8 mouse cellular contexts compared by ENCODE assay signal in genomic region chr1:143776446-143777411, GRCm38 (mm10). TPM values are rescaled to one million over a fixed set of nuclear protein-coding genes. Genes with fewer than 3 reads are reported as not detected.
DNase-seq lines count a peak whose midpoint lies in the region; ATAC-seq and TF ChIP-seq lines count a peak whose summit lies in the region.

Gene Trove2 (minus strand): TSS chr1:143777068.
Gene Uchl5 (plus strand): TSS chr1:143777272.

- H3K27ac ChIP-seq in forebrain, embryonic 16.5 days (ENCODE audit: low read length): peak within 1 kb of the TSS; percentile 73
- peak within 1 kb of the TSS; percentile 69 for H3K27ac ChIP-seq in lung, embryonic 15.5 days

- peaks cover 53% of the 10 kb centered on the region for H3K4me1 ChIP-seq in G1E (ENCODE audit: insufficient read depth, low read depth, low read length)
- H3K4me1 ChIP-seq in forebrain, embryonic 16.5 days (replicated peaks; ENCODE audit: control insufficient read depth, insufficient read depth, low read length): peaks cover 29% of the 10 kb centered on the region
- H3K4me1 ChIP-seq in lung, embryonic 15.5 days: peaks cover 14% of the 10 kb centered on the region

- H3K4me2 ChIP-seq in forebrain, embryonic 16.5 days (ENCODE audit: low read length): peak within 1 kb of the TSS; percentile 96
- H3K4me2 ChIP-seq in lung, embryonic 15.5 days: peak within 1 kb of the TSS; percentile 85

- H3K4me3 ChIP-seq in G1E (ENCODE audit: low read depth, low read length): peak within 1 kb of the TSS; percentile 74
- peak within 1 kb of the TSS; percentile 97 for H3K4me3 ChIP-seq in forebrain, embryonic 16.5 days (replicated peaks; ENCODE audit: low read length)
- peak within 1 kb of the TSS; percentile 93 for H3K4me3 ChIP-seq in lung, embryonic 15.5 days

- peak; percentile 98 for DNase-seq in G1E (ENCODE audit: low spot score)
- DNase-seq in cerebellum, adult 18-20 months: peak; percentile 97 to 99
- DNase-seq in heart, postnatal 4 days: peak; percentile 99
- peak; percentile 95 to 97 for DNase-seq in layer of hippocampus, adult 8-10 months (ENCODE audit: low spot score in 2 of 2)
- peak; percentile 95 for DNase-seq in ovary, adult 18-20 months (ENCODE audit: low spot score)
- DNase-seq in thymus, postnatal 0 days (ENCODE audit: low spot score): peak; percentile 99

- H3K9me3 ChIP-seq in G1E (replicated peaks): no peaks in the 10 kb centered on the region
- H3K9me3 ChIP-seq in forebrain, embryonic 16.5 days (ENCODE audit: control insufficient read depth, low read length): no peaks in the 10 kb centered on the region
- H3K9me3 ChIP-seq in lung, embryonic 15.5 days: no peaks in the 10 kb centered on the region

- no peaks in the 10 kb centered on the region for H3K27me3 ChIP-seq in G1E (ENCODE audit: insufficient read depth, low read length)
- H3K27me3 ChIP-seq in forebrain, embryonic 16.5 days (replicated peaks; ENCODE audit: control insufficient read depth, insufficient read depth, low read length): no peaks in the 10 kb centered on the region
- no peaks in the 10 kb centered on the region for H3K27me3 ChIP-seq in lung, embryonic 15.5 days

- H3K36me3 ChIP-seq in G1E (replicated peaks): peaks cover 19% of the 10 kb centered on the region
- H3K36me3 ChIP-seq in forebrain, embryonic 16.5 days (ENCODE audit: control insufficient read depth, insufficient read depth): no peaks in the 10 kb centered on the region
- H3K36me3 ChIP-seq in lung, embryonic 15.5 days: no peaks in the 10 kb centered on the region

- peak; percentile 88 for ATAC-seq in G1E (ENCODE audit: extremely low read depth, insufficient number of reproducible peaks, low FRiP score, poor library complexity, severe bottlenecking)
- peak; percentile 97 for ATAC-seq in forebrain, embryonic 16.5 days
- ATAC-seq in lung, embryonic 15.5 days (ENCODE audit: borderline replicate concordance, extremely low read depth, low FRiP score, low TSS enrichment): peak; percentile 97

- TF ChIP-seq CTCF in G1E (IDR thresholded peaks at IDR 0.05; ENCODE audit: low read depth, low read length): no peak

- peak within 1 kb of the TSS; percentile 94 for H3K9ac ChIP-seq in forebrain, embryonic 16.5 days (replicated peaks; ENCODE audit: low read depth, low read length)
- peak within 1 kb of the TSS; percentile 94 for H3K9ac ChIP-seq in lung, embryonic 15.5 days

- WGBS in forebrain, embryonic 16.5 days: under 1% methylated on average over 81 of the region's 84 CpGs
- under 1% methylated on average over 84 of the region's 84 CpGs for WGBS in lung, embryonic 15.5 days

RNA-seq across cellular contexts. Expression of gene Trove2, which starts in this region (rescaled TPM):
- total RNA-seq in G1E (2014; fragmentation: Nextera tagmentation): 9.9 and 11.6 TPM in 2 replicates
- 13.2 and 14.2 TPM in 2 replicates for total RNA-seq in G1E (2017)
- polyA plus RNA-seq in G1E (2012): 0.21 and 0.25 TPM in 2 replicates
- polyA plus RNA-seq in forebrain, embryonic 16.5 days (2015; fragmentation: Nextera tagmentation; extraction: Ambion mirVana): 53.1 and 63.4 TPM in 2 replicates
- 10 to 100 TPM; 11.7 to 12.2 TPM for total RNA-seq in heart, postnatal 4 days (2021)
- 10 to 100 TPM; 24.7 to 34.4 (median 29.5) TPM for total RNA-seq in layer of hippocampus, adult 8-10 months (2022)
- polyA plus RNA-seq in lung, embryonic 15.5 days (2015; fragmentation: Nextera tagmentation; extraction: Ambion mirVana): 18.5 and 19.8 TPM in 2 replicates
- polyA plus RNA-seq in thymus, postnatal 0 days (2015; fragmentation: Nextera tagmentation; extraction: Ambion mirVana): 4.1 TPM in 2 replicates

RNA-seq across cellular contexts. Expression of gene Uchl5, which starts in this region (rescaled TPM):
- total RNA-seq in G1E (2014; fragmentation: Nextera tagmentation): 171 and 188 TPM in 2 replicates
- 165 and 220 TPM in 2 replicates for total RNA-seq in G1E (2017)
- polyA plus RNA-seq in G1E (2012): 206 and 243 TPM in 2 replicates
- 70.5 and 72.9 TPM in 2 replicates for polyA plus RNA-seq in forebrain, embryonic 16.5 days (2015; fragmentation: Nextera tagmentation; extraction: Ambion mirVana)
- 10 to 100 TPM; 23.9 to 24.1 TPM for total RNA-seq in heart, postnatal 4 days (2021)
- 10 to 100 TPM; 34.3 to 40.0 (median 36.7) TPM for total RNA-seq in layer of hippocampus, adult 8-10 months (2022)
- 92.3 and 94.0 TPM in 2 replicates for polyA plus RNA-seq in lung, embryonic 15.5 days (2015; fragmentation: Nextera tagmentation; extraction: Ambion mirVana)
- polyA plus RNA-seq in thymus, postnatal 0 days (2015; fragmentation: Nextera tagmentation; extraction: Ambion mirVana): 157 and 159 TPM in 2 replicates

Comparison
In these comparisons a context has a peak if more than half of its experiments do, and no peak if none do; other contexts are left out.
1. Peak in every context shown above with its lines: DNase-seq, ATAC-seq, H3K4me3 ChIP-seq and H3K27ac ChIP-seq.
2. RNA of gene Uchl5 (total RNA-seq): 165 to 220 TPM in G1E; 34.3 to 40.0 TPM in layer of hippocampus, adult 8-10 months and 23.9 to 24.1 TPM in heart, postnatal 4 days; every median in the first group is over 4 times any median in the second.